In the genomic region with DNA sequence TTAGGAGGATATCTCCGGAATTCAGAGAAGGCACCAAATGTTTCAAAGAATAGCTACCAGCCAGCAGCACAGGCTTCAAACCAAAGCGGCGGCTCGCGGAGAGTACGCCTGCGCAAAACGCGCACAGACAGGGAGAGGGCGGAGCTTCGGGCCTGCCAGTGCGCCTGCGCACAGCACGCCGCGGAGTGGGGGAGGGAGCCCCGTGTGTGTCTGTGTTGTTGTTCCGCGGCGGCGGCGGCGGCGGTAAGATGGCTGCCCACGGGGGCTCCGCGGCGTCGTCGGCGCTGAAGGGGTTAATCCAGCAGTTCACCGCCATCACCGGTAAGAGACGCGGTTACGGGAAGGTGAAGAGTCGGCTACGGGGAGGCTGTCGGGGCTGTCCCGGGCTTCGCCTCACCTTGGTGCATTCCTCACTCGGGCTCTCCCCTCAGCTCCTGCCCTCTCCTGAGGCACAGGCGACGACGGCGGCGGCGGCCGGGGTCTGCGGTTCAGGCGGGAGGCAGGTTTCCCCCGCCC, we compare ENCODE assay signal across 7 mouse cellular contexts. TPM values are rescaled to one million over a fixed set of nuclear protein-coding genes. Genes with fewer than 3 reads are reported as not detected.
A peak's percentile ranks its signal among the peaks of the same experiment; 100 is the strongest.
DNase-seq lines count a peak whose midpoint lies in the region; ATAC-seq lines count a peak whose summit lies in the region.

A gene (plus strand): TSS at position 218 of the 516 bp plus-strand sequence.

- peak within 1 kb of the TSS; percentile 96 for H3K27ac ChIP-seq in embryonic facial prominence, embryonic 12.5 days
- H3K27ac ChIP-seq in limb, embryonic 11.5 days (replicated peaks; ENCODE audit: low read depth, low read length) = peak within 1 kb of the TSS; percentile 95
- peak within 1 kb of the TSS; percentile 94 for H3K27ac ChIP-seq in midbrain, embryonic 14.5 days (replicated peaks; ENCODE audit: low read depth, low read length)

- H3K27me3 ChIP-seq in embryonic facial prominence, embryonic 12.5 days = no peaks in the 10 kb centered on the region
- H3K27me3 ChIP-seq in limb, embryonic 11.5 days (ENCODE audit: control insufficient read depth, insufficient read depth, low read length) = no peaks in the 10 kb centered on the region
- no peaks in the 10 kb centered on the region for H3K27me3 ChIP-seq in midbrain, embryonic 14.5 days (ENCODE audit: control insufficient read depth, insufficient read depth, low read length)

- no peaks in the 10 kb centered on the region for H3K9me3 ChIP-seq in embryonic facial prominence, embryonic 12.5 days
- H3K9me3 ChIP-seq in limb, embryonic 11.5 days (ENCODE audit: control insufficient read depth, low read length) = no peaks in the 10 kb centered on the region
- no peaks in the 10 kb centered on the region for H3K9me3 ChIP-seq in midbrain, embryonic 14.5 days (ENCODE audit: control insufficient read depth, low read length)

- peak within 1 kb of the TSS; percentile 98 for H3K9ac ChIP-seq in embryonic facial prominence, embryonic 12.5 days
- peak within 1 kb of the TSS; percentile 97 for H3K9ac ChIP-seq in limb, embryonic 11.5 days (ENCODE audit: low read length)
- peak within 1 kb of the TSS; percentile 95 for H3K9ac ChIP-seq in midbrain, embryonic 14.5 days (replicated peaks; ENCODE audit: low read length)

- no peaks in the 10 kb centered on the region for H3K36me3 ChIP-seq in embryonic facial prominence, embryonic 12.5 days
- no peaks in the 10 kb centered on the region for H3K36me3 ChIP-seq in limb, embryonic 11.5 days (ENCODE audit: control insufficient read depth, insufficient read depth, low read length)
- no peaks in the 10 kb centered on the region for H3K36me3 ChIP-seq in midbrain, embryonic 14.5 days (ENCODE audit: control insufficient read depth, insufficient read depth, low read length)

- 0 out of 2 replicates have a peak, but pooled peaks cover 3% of the 10 kb centered on the region for H3K4me1 ChIP-seq in embryonic facial prominence, embryonic 12.5 days
- no peaks in the 10 kb centered on the region for H3K4me1 ChIP-seq in limb, embryonic 11.5 days (ENCODE audit: control insufficient read depth, insufficient read depth, low read length)
- H3K4me1 ChIP-seq in midbrain, embryonic 14.5 days (ENCODE audit: control insufficient read depth, insufficient read depth, low read length) = peaks cover 9% of the 10 kb centered on the region

- DNase-seq in adrenal gland, postnatal 25 days = peak; percentile 99
- peak; percentile 100 for DNase-seq in heart, adult 11 months
- DNase-seq in kidney, adult 18-20 months = peak; percentile 98
- peak; percentile 99 for DNase-seq in limb, embryonic 11.5 days (ENCODE audit: low spot score)
- DNase-seq in midbrain, embryonic 14.5 days = peak; percentile 99
- DNase-seq in spleen, adult 18-20 months = peak; percentile 97 to 99

- under 1% methylated on average over 52 of the region's 52 CpGs for WGBS in embryonic facial prominence, embryonic 12.5 days
- WGBS in limb, embryonic 11.5 days = 0% methylated on average over 46 of the region's 52 CpGs
- WGBS in midbrain, embryonic 14.5 days = under 1% methylated on average over 45 of the region's 52 CpGs

- peak within 1 kb of the TSS; percentile 99 for H3K4me3 ChIP-seq in embryonic facial prominence, embryonic 12.5 days
- peak within 1 kb of the TSS; percentile 96 for H3K4me3 ChIP-seq in limb, embryonic 11.5 days (ENCODE audit: low read depth, low read length)
- H3K4me3 ChIP-seq in midbrain, embryonic 14.5 days (replicated peaks; ENCODE audit: low read depth, low read length) = peak within 1 kb of the TSS; percentile 99

- H3K4me2 ChIP-seq in embryonic facial prominence, embryonic 12.5 days (replicated peaks) = peak within 1 kb of the TSS; percentile 51
- peak within 1 kb of the TSS; percentile 49 for H3K4me2 ChIP-seq in limb, embryonic 11.5 days (ENCODE audit: low read depth, severe bottlenecking)
- peak within 1 kb of the TSS; percentile 68 for H3K4me2 ChIP-seq in midbrain, embryonic 14.5 days (ENCODE audit: low read length)

- peak; percentile 92 for ATAC-seq in embryonic facial prominence, embryonic 12.5 days (ENCODE audit: insufficient number of reproducible peaks, insufficient read depth, low FRiP score, low TSS enrichment)
- ATAC-seq in limb, embryonic 11.5 days (ENCODE audit: insufficient number of reproducible peaks, low FRiP score, low TSS enrichment, low read depth) = peak; percentile 93
- peak; percentile 97 for ATAC-seq in midbrain, embryonic 14.5 days (ENCODE audit: low FRiP score, low TSS enrichment)

RNA-seq across cellular contexts. Expression of the gene that starts here (rescaled TPM):
- total RNA-seq in adrenal gland, postnatal 25 days (2021) = 40.4 and 77.1 TPM in 2 replicates
- 31.9 and 33.2 TPM in 2 replicates for polyA plus RNA-seq in embryonic facial prominence, embryonic 12.5 days (2016; fragmentation: Nextera tagmentation; extraction: Ambion mirVana)
- polyA plus RNA-seq in limb, embryonic 11.5 days (2014; fragmentation: Nextera tagmentation; extraction: Ambion mirVana) = 28.0 and 30.0 TPM in 2 replicates
- 29.1 and 30.0 TPM in 2 replicates for polyA plus RNA-seq in midbrain, embryonic 14.5 days (2014; fragmentation: Nextera tagmentation; extraction: Ambion mirVana)

Comparison
In these comparisons a context has a peak if more than half of its experiments do, and no peak if none do; other contexts are left out.
1. Peak in every context shown above with its lines: DNase-seq, ATAC-seq, H3K4me3 ChIP-seq and H3K27ac ChIP-seq.